15 mouse cellular contexts compared by ENCODE assay signal in genomic region chr5:106172162-106172561, GRCm38 (mm10).
A peak's percentile ranks its signal among the peaks of the same experiment; 100 is the strongest.
DNase-seq lines count a peak whose midpoint lies in the region; ATAC-seq lines count a peak whose summit lies in the region.
"Had no signal": no experiment of that assay in that cellular context is flagged by ENCODE, and none has a peak within 500 bp of the region (broad histone marks: within the 10 kb centered on the region; RNA-seq: fewer than 3 reads in every experiment).

No protein-coding gene starts in this region.

- H3K27me3 ChIP-seq in heart, embryonic 15.5 days: no peaks in the 10 kb centered on the region
- H3K27me3 ChIP-seq in neural tube, embryonic 15.5 days (replicated peaks): no peaks in the 10 kb centered on the region
- H3K27me3 ChIP-seq in hindbrain, embryonic 15.5 days: no peaks in the 10 kb centered on the region
- H3K27me3 ChIP-seq: liver, embryonic 15.5 days had no signal

- no peak overlapping the region for H3K9ac ChIP-seq in heart, embryonic 15.5 days
- no peak overlapping the region for H3K9ac ChIP-seq in neural tube, embryonic 15.5 days (replicated peaks)
- H3K9ac ChIP-seq in hindbrain, embryonic 15.5 days: no peak overlapping the region
- H3K9ac ChIP-seq: liver, embryonic 15.5 days had no signal

- ATAC-seq in heart, embryonic 15.5 days (replicated peaks; ENCODE audit: insufficient number of reproducible peaks, insufficient read depth, low FRiP score, low read depth): 0 out of 2 replicates have a peak, but pooled peaks have one; percentile 60
- no peak for ATAC-seq in neural tube, embryonic 15.5 days (ENCODE audit: low FRiP score)
- ATAC-seq in hindbrain, embryonic 15.5 days (ENCODE audit: low FRiP score, low read depth): peak; percentile 68
- ATAC-seq: CD4-positive, CD25-positive, alpha-beta regulatory T cell, adult 4 months had no signal

- H3K4me2 ChIP-seq in heart, embryonic 15.5 days: peak overlapping the region; percentile 26; the same call in 1 of the 2 replicates
- H3K4me2 ChIP-seq in neural tube, embryonic 15.5 days: no peak overlapping the region
- H3K4me2 ChIP-seq in hindbrain, embryonic 15.5 days: no peak overlapping the region
- H3K4me2 ChIP-seq: liver, embryonic 15.5 days had no signal

- no peak overlapping the region for H3K27ac ChIP-seq in heart, embryonic 15.5 days
- H3K27ac ChIP-seq in neural tube, embryonic 15.5 days (replicated peaks): no peak overlapping the region
- H3K27ac ChIP-seq in hindbrain, embryonic 15.5 days (replicated peaks): no peak overlapping the region
- H3K27ac ChIP-seq: liver, embryonic 15.5 days had no signal

- WGBS in heart, embryonic 15.5 days: 6% methylated on average over 3 of the region's 3 CpGs
- WGBS in neural tube, embryonic 15.5 days: 24% methylated on average over 3 of the region's 3 CpGs
- WGBS in hindbrain, embryonic 15.5 days: 14% methylated on average over 3 of the region's 3 CpGs

- no peak for DNase-seq in heart, postnatal 36 days
- peak; percentile 31 for DNase-seq in neural tube, embryonic 10.5 days (ENCODE audit: extremely low spot score, low spot score)
- no peak for DNase-seq in adrenal gland, adult 8-10 months
- no peak for DNase-seq in frontal cortex, postnatal 36 days (ENCODE audit: low spot score in 2 of 2)
- DNase-seq in adrenal gland, postnatal 36 days: no peak
- DNase-seq: layer of hippocampus, postnatal 36 days; right cerebral cortex, postnatal 4 days; thymus, adult 18-20 months had no signal

- no peaks in the 10 kb centered on the region for H3K9me3 ChIP-seq in heart, embryonic 15.5 days (replicated peaks)
- no peaks in the 10 kb centered on the region for H3K9me3 ChIP-seq in neural tube, embryonic 15.5 days (replicated peaks)
- no peaks in the 10 kb centered on the region for H3K9me3 ChIP-seq in hindbrain, embryonic 15.5 days
- H3K9me3 ChIP-seq: liver, embryonic 15.5 days had no signal

- no peak overlapping the region for H3K4me3 ChIP-seq in heart, embryonic 15.5 days
- H3K4me3 ChIP-seq in neural tube, embryonic 15.5 days (replicated peaks): no peak overlapping the region
- H3K4me3 ChIP-seq in hindbrain, embryonic 15.5 days: no peak overlapping the region
- H3K4me3 ChIP-seq: erythroblast, embryonic 14.5 days; liver, embryonic 15.5 days; myocyte had no signal

- H3K36me3 ChIP-seq in heart, embryonic 15.5 days: no peaks in the 10 kb centered on the region
- H3K36me3 ChIP-seq in neural tube, embryonic 15.5 days: no peaks in the 10 kb centered on the region
- no peaks in the 10 kb centered on the region for H3K36me3 ChIP-seq in hindbrain, embryonic 15.5 days
- H3K36me3 ChIP-seq: liver, embryonic 15.5 days had no signal

- intact Hi-C loops in heart, postnatal 36 days (cut with DNase I): no loop called here

- peaks cover 9% of the 10 kb centered on the region for H3K4me1 ChIP-seq in heart, embryonic 15.5 days (replicated peaks)
- peaks cover 4% of the 10 kb centered on the region; the same call in 1 of the 2 replicates for H3K4me1 ChIP-seq in neural tube, embryonic 15.5 days
- H3K4me1 ChIP-seq in hindbrain, embryonic 15.5 days (replicated peaks): 0 out of 2 replicates have a peak, but pooled peaks cover 3% of the 10 kb centered on the region
- H3K4me1 ChIP-seq: liver, embryonic 15.5 days had no signal
